ENCODE assay signal across 29 mouse cellular contexts in the genomic region with DNA sequence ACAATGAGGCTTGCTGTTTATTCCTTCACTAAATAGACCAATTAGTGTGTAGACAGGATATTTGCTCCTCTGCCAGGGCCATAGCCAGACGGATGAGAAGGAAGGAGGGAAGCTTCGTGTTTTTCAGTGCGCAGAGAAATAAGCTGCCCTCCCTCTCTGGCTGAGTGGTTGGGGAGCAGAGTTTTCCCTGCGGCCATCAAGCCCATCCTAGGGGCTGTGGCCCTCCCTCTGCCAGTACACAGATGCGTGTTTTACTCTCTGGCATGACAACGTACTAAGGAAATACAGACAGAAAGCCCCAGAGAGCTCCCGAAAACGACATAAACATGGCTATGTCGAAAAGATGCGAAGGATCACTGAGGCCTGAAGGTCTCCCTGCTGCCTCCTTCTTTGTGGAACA.
DNase-seq lines count a peak whose midpoint lies in the region; ATAC-seq lines count a peak whose summit lies in the region.
"Had no signal": no experiment of that assay in that cellular context is flagged by ENCODE, and none has a peak within 500 bp of the region (broad histone marks: within the 10 kb centered on the region; RNA-seq: fewer than 3 reads in every experiment).

No protein-coding gene starts in this region.

- H3K9ac ChIP-seq in forebrain, embryonic 11.5 days (ENCODE audit: low read length): no peak overlapping the region
- no peak overlapping the region for H3K9ac ChIP-seq in hindbrain, embryonic 14.5 days
- no peak overlapping the region for H3K9ac ChIP-seq in hindbrain, embryonic 11.5 days (ENCODE audit: low read depth, low read length)
- no peak overlapping the region for H3K9ac ChIP-seq in forebrain, embryonic 16.5 days (replicated peaks; ENCODE audit: low read depth, low read length)
- H3K9ac ChIP-seq: embryonic facial prominence, embryonic 12.5 days; heart, embryonic 13.5 days; hindbrain, embryonic 12.5 days; intestine, embryonic 15.5 days had no signal

- peaks cover 14% of the 10 kb centered on the region; the same call in 1 of the 2 replicates for H3K27me3 ChIP-seq in forebrain, embryonic 10.5 days (ENCODE audit: poor library complexity, severe bottlenecking)
- no peaks in the 10 kb centered on the region for H3K27me3 ChIP-seq in forebrain, embryonic 11.5 days (ENCODE audit: control insufficient read depth, insufficient read depth, low read length)
- no peaks in the 10 kb centered on the region for H3K27me3 ChIP-seq in hindbrain, embryonic 14.5 days (ENCODE audit: control insufficient read depth, insufficient read depth, low read length)
- H3K27me3 ChIP-seq in hindbrain, embryonic 11.5 days (ENCODE audit: control insufficient read depth, insufficient read depth, low read length): no peaks in the 10 kb centered on the region
- no peaks in the 10 kb centered on the region for H3K27me3 ChIP-seq in forebrain, embryonic 16.5 days (replicated peaks; ENCODE audit: control insufficient read depth, insufficient read depth, low read length)
- H3K27me3 ChIP-seq: CH12.LX; hindbrain, embryonic 12.5 days; intestine, embryonic 15.5 days; Patski had no signal

- no peaks in the 10 kb centered on the region for H3K36me3 ChIP-seq in forebrain, embryonic 10.5 days (replicated peaks)
- H3K36me3 ChIP-seq in forebrain, embryonic 11.5 days (ENCODE audit: control insufficient read depth, insufficient read depth, low read length): no peaks in the 10 kb centered on the region
- no peaks in the 10 kb centered on the region for H3K36me3 ChIP-seq in hindbrain, embryonic 14.5 days (replicated peaks; ENCODE audit: control insufficient read depth, insufficient read depth)
- H3K36me3 ChIP-seq in hindbrain, embryonic 11.5 days (ENCODE audit: control insufficient read depth, insufficient read depth, low read length): no peaks in the 10 kb centered on the region
- H3K36me3 ChIP-seq in forebrain, embryonic 16.5 days (ENCODE audit: control insufficient read depth, insufficient read depth): no peaks in the 10 kb centered on the region
- H3K36me3 ChIP-seq: embryonic facial prominence, embryonic 12.5 days; G1E; heart, embryonic 13.5 days; hindbrain, embryonic 12.5 days; intestine, embryonic 15.5 days had no signal

- H3K27ac ChIP-seq in forebrain, embryonic 10.5 days: 0 out of 2 replicates have a peak overlapping the region, but pooled peaks have one; percentile 6
- no peak overlapping the region for H3K27ac ChIP-seq in forebrain, embryonic 11.5 days (ENCODE audit: low read depth, low read length)
- H3K27ac ChIP-seq in hindbrain, embryonic 14.5 days: 0 out of 2 replicates have a peak overlapping the region, but pooled peaks have one; percentile 35
- no peak overlapping the region for H3K27ac ChIP-seq in hindbrain, embryonic 11.5 days (ENCODE audit: low read depth, low read length)
- no peak overlapping the region for H3K27ac ChIP-seq in forebrain, embryonic 16.5 days (ENCODE audit: low read length)
- H3K27ac ChIP-seq: embryonic facial prominence, embryonic 12.5 days; gastrocnemius, adult 2 months; heart, embryonic 13.5 days; hindbrain, embryonic 12.5 days; intestine, embryonic 15.5 days had no signal

- peaks cover 15% of the 10 kb centered on the region for H3K4me1 ChIP-seq in forebrain, embryonic 10.5 days
- no peaks in the 10 kb centered on the region for H3K4me1 ChIP-seq in forebrain, embryonic 11.5 days (replicated peaks; ENCODE audit: control insufficient read depth, insufficient read depth, low read length)
- no peaks in the 10 kb centered on the region for H3K4me1 ChIP-seq in hindbrain, embryonic 14.5 days (replicated peaks; ENCODE audit: control insufficient read depth, insufficient read depth, low read length)
- H3K4me1 ChIP-seq in hindbrain, embryonic 11.5 days (replicated peaks; ENCODE audit: control insufficient read depth, insufficient read depth, low read length): no peaks in the 10 kb centered on the region
- peaks cover 7% of the 10 kb centered on the region for H3K4me1 ChIP-seq in forebrain, embryonic 16.5 days (replicated peaks; ENCODE audit: control insufficient read depth, insufficient read depth, low read length)
- H3K4me1 ChIP-seq: embryonic facial prominence, embryonic 12.5 days; heart, embryonic 13.5 days; hindbrain, embryonic 12.5 days; intestine, embryonic 15.5 days had no signal

- WGBS in forebrain, embryonic 10.5 days: 80% methylated on average over 10 of the region's 10 CpGs
- 70% methylated on average over 10 of the region's 10 CpGs for WGBS in forebrain, embryonic 11.5 days
- 64% methylated on average over 10 of the region's 10 CpGs for WGBS in hindbrain, embryonic 14.5 days
- 85% methylated on average over 10 of the region's 10 CpGs for WGBS in hindbrain, embryonic 11.5 days
- 24% methylated on average over 10 of the region's 10 CpGs for WGBS in forebrain, embryonic 16.5 days

- H3K9me3 ChIP-seq in forebrain, embryonic 10.5 days: no peaks in the 10 kb centered on the region
- H3K9me3 ChIP-seq in forebrain, embryonic 11.5 days (ENCODE audit: control insufficient read depth, low read length): no peaks in the 10 kb centered on the region
- H3K9me3 ChIP-seq in hindbrain, embryonic 14.5 days (ENCODE audit: control insufficient read depth, low read length): no peaks in the 10 kb centered on the region
- H3K9me3 ChIP-seq in hindbrain, embryonic 11.5 days (ENCODE audit: control insufficient read depth, low read length): no peaks in the 10 kb centered on the region
- H3K9me3 ChIP-seq in forebrain, embryonic 16.5 days (ENCODE audit: control insufficient read depth, low read length): 0 out of 2 replicates have a peak, but pooled peaks cover 2% of the 10 kb centered on the region
- H3K9me3 ChIP-seq: embryonic facial prominence, embryonic 12.5 days; G1E; heart, embryonic 13.5 days; hindbrain, embryonic 12.5 days; intestine, embryonic 15.5 days had no signal

- no peak for ATAC-seq in forebrain, embryonic 11.5 days (replicated peaks; ENCODE audit: low FRiP score)
- ATAC-seq in hindbrain, embryonic 14.5 days (ENCODE audit: low FRiP score): no peak
- ATAC-seq in hindbrain, embryonic 11.5 days (ENCODE audit: low FRiP score): no peak
- no peak for ATAC-seq in forebrain, embryonic 16.5 days
- ATAC-seq: hindbrain, embryonic 16.5 days; intestine, embryonic 15.5 days; Patski had no signal

- H3K4me2 ChIP-seq in forebrain, embryonic 11.5 days (ENCODE audit: low read depth, low read length, severe bottlenecking): no peak overlapping the region
- H3K4me2 ChIP-seq in hindbrain, embryonic 14.5 days (replicated peaks): no peak overlapping the region
- H3K4me2 ChIP-seq in hindbrain, embryonic 11.5 days (replicated peaks; ENCODE audit: low read depth, low read length): no peak overlapping the region
- peak overlapping the region; percentile 5; the same call in 1 of the 2 replicates for H3K4me2 ChIP-seq in forebrain, embryonic 16.5 days (ENCODE audit: low read length)
- H3K4me2 ChIP-seq: embryonic facial prominence, embryonic 12.5 days; heart, embryonic 13.5 days; hindbrain, embryonic 12.5 days; intestine, embryonic 15.5 days had no signal

- H3K4me3 ChIP-seq in forebrain, embryonic 10.5 days: no peak overlapping the region
- no peak overlapping the region for H3K4me3 ChIP-seq in forebrain, embryonic 11.5 days (ENCODE audit: low read depth, low read length)
- H3K4me3 ChIP-seq in hindbrain, embryonic 14.5 days (replicated peaks; ENCODE audit: low read length): no peak overlapping the region
- H3K4me3 ChIP-seq in hindbrain, embryonic 11.5 days (ENCODE audit: low read depth, low read length): no peak overlapping the region
- no peak overlapping the region for H3K4me3 ChIP-seq in forebrain, embryonic 16.5 days (replicated peaks; ENCODE audit: low read length)
- H3K4me3 ChIP-seq: embryonic facial prominence, embryonic 12.5 days; erythroblast, embryonic 14.5 days; gastrocnemius, adult 2 months; heart, embryonic 13.5 days; hindbrain, embryonic 12.5 days; intestine, embryonic 15.5 days had no signal

- no peak for DNase-seq in forebrain, embryonic 10.5 days (ENCODE audit: extremely low spot score, low spot score)
- DNase-seq in forebrain, embryonic 11.5 days (ENCODE audit: low spot score): no peak
- no peak for DNase-seq in hindbrain, embryonic 14.5 days (ENCODE audit: low spot score)
- DNase-seq in hindbrain, embryonic 11.5 days (ENCODE audit: low spot score): no peak
- DNase-seq in layer of hippocampus, postnatal 10 days (ENCODE audit: low spot score in 2 of 2): no peak
- no peak for DNase-seq in adrenal gland, postnatal 25 days
- DNase-seq: adrenal gland, adult 2 months; adrenal gland, postnatal 14 days; B cell, adult 2 months; cerebellum, adult 18-20 months; cerebellum, adult 9-10 months; cerebellum, postnatal 14 days; gastrocnemius, adult 2 months; gastrocnemius, postnatal 14 days; heart, adult 18-20 months; heart, postnatal 14 days; heart, postnatal 4 days; kidney, adult 11 months; kidney, adult 8-10 months had no signal

Comparison
In these comparisons a context has a peak if more than half of its experiments do, and no peak if none do; other contexts are left out.
1. H3K27ac ChIP-seq: peak in forebrain, embryonic 10.5 days (single experiment) and hindbrain, embryonic 14.5 days (single experiment); none in forebrain, embryonic 11.5 days (single experiment), hindbrain, embryonic 11.5 days (single experiment) and forebrain, embryonic 16.5 days (single experiment).